Mouse (Mus musculus) embryonic fibroblast, embryonic 13.5 days (primary cell): ENCODE data around the gene Fstl3. TPM values are rescaled to one million over a fixed set of nuclear protein-coding genes. Genes with fewer than 3 reads are reported as not detected.

Experiments
- H3K27ac ChIP-seq: 2 replicates; pipeline ENCODE4 v1.5.1; 2012; ENCODE audit warnings: low read length, control low read depth, inconsistent platforms; ENCODE audit not compliant: insufficient read depth
- H3K4me1 ChIP-seq: 2 replicates; pipeline ENCODE4 v1.6.1; 2011; ENCODE audit warnings: low read length; ENCODE audit not compliant: control insufficient read depth, insufficient read depth
- H3K4me3 ChIP-seq: 2 replicates; pipeline ENCODE4 v1.5.1; 2011; ENCODE audit warnings: mild to moderate bottlenecking, control low read depth, low read length; ENCODE audit not compliant: insufficient read depth
- CTCF ChIP-seq: IDR thresholded peaks from 2 replicates; pipeline ENCODE4 v1.5.1; 2011; ENCODE audit warnings: mild to moderate bottlenecking, control low read depth, low read length, moderate library complexity, borderline replicate concordance; ENCODE audit not compliant: insufficient read depth
- POLR2A ChIP-seq: IDR thresholded peaks from 2 replicates; pipeline ENCODE4 v1.6.1; 2011; ENCODE audit warnings: low read depth, mild to moderate bottlenecking, control low read depth, low read length, moderate library complexity
- polyA plus RNA-seq: library from polyadenylated mRNA; stranded (reverse); fragments of >200 nt; gene quantifications from 2 replicates; pipeline ENCODE4 v1.2.4, GENCODE M21; 2011; ENCODE audit warnings: low read depth; ENCODE audit not compliant: missing spikeins, insufficient read length

Gene Fstl3
- polyA plus RNA-seq, 1 experiment: 21.9 TPM

DNA sequence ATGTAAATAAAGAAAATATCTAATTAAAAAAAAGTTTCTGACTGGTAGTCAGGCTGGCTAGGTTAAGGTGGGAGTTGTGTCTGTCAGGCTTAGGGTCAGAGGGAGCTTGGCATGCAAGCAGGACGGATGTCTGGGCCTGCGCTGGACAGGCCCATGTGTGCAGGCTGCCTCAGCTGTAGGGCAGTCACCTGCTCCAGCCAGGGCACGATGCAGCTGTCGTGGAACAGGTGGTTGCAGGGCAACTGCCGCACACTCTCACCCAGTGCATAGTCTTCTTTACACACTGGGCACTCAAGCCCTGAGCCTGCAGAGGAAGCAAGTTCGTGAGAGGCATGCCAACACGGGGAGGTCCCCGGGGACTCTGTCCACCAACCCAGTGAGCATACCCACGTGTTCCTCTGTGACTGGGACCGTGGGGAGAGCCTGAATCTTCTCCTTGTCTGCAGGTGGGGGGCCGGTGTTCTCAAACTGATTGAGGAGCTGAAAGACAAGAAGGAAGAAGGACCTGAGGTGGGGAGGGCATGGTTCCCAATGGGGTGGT is 16.4 kb upstream of the Fstl3 start:
- no peak overlapping the region for H3K27ac ChIP-seq
- no peak for TF ChIP-seq POLR2A
- no peak for TF ChIP-seq CTCF
- H3K4me3 ChIP-seq: no peak overlapping the region
- H3K4me1 ChIP-seq: 0 out of 2 replicates have a peak, but pooled peaks cover 7% of the 10 kb centered on the region

DNA sequence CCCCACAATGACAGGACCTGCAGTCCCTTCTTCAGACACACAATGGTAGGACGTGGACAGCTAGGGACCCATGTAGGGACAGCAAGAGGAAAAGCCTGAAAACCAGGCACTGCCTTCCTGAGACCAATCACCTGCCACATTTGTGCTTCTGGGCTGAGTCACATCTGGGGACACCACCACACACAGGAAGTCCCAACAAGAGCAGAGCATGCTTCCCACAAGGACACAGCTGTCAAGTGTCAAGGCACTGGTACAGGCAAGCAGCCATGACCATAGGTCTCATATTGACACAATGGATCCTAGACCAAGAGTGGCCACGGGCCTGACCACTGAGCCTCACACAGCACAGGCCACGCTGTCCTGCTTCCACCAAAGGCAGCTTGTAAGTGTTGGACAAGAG is 14.2 kb upstream of the Fstl3 start:
- H3K27ac ChIP-seq: no peak overlapping the region
- peaks cover 9% of the 10 kb centered on the region; the same call in 1 of the 2 replicates for H3K4me1 ChIP-seq
- H3K4me3 ChIP-seq: no peak overlapping the region
- no peak for TF ChIP-seq POLR2A
- TF ChIP-seq CTCF: no peak

- H3K4me3 ChIP-seq: no peak overlapping the region
- TF ChIP-seq CTCF (no peak), POLR2A (no peak)
- H3K4me1 ChIP-seq: peaks cover 11% of the 10 kb centered on the region; the same call in 1 of the 2 replicates
- no peak overlapping the region for H3K27ac ChIP-seq
Observed at GRCm38 (mm10) chr10:79764234-79764633, 12.8 kb upstream of the Fstl3 start.

DNA sequence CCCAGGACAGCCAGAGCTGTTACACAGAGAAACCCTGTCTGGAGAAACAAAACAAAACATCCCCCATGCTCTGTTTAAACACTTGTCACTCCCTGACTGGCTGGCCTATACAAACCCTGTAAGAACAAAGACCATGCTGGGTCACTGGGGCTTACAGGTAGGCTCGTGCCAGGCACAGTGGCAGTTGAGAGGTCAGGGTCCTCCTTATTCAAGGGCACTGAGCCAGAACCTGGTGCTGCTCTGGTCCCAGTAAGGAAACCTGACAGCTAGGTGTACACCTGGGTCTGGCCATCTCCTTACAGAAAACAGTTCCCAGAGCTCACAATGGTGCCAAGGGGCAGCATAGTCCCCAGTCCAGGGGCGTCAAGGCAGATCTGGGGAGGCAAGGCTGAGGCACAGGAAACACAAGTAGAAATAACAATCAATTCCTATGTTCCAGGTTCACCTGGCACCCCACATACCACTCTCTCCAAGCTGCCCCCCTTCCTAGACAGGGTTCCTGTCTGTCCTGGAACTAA is 11.8 kb upstream of the Fstl3 start:
- Histone ChIP-seq H3K27ac (no peak overlapping the region), H3K4me3 (peak overlapping the region; percentile 79), H3K4me1 (peaks cover 11% of the 10 kb centered on the region; the same call in 1 of the 2 replicates)
- no peak for TF ChIP-seq POLR2A
- no peak for TF ChIP-seq CTCF

GRCm38 (mm10) chr10:79766001-79766507 is 11.0 kb upstream of the Fstl3 start:
- Histone ChIP-seq H3K27ac (peak overlapping the region; percentile 74; the same call in 1 of the 2 replicates), H3K4me1 (peaks cover 11% of the 10 kb centered on the region; the same call in 1 of the 2 replicates), H3K4me3 (peak overlapping the region; percentile 79)
- TF ChIP-seq CTCF: no peak
- TF ChIP-seq POLR2A: no peak; the same call in 1 of the 2 replicates

DNA sequence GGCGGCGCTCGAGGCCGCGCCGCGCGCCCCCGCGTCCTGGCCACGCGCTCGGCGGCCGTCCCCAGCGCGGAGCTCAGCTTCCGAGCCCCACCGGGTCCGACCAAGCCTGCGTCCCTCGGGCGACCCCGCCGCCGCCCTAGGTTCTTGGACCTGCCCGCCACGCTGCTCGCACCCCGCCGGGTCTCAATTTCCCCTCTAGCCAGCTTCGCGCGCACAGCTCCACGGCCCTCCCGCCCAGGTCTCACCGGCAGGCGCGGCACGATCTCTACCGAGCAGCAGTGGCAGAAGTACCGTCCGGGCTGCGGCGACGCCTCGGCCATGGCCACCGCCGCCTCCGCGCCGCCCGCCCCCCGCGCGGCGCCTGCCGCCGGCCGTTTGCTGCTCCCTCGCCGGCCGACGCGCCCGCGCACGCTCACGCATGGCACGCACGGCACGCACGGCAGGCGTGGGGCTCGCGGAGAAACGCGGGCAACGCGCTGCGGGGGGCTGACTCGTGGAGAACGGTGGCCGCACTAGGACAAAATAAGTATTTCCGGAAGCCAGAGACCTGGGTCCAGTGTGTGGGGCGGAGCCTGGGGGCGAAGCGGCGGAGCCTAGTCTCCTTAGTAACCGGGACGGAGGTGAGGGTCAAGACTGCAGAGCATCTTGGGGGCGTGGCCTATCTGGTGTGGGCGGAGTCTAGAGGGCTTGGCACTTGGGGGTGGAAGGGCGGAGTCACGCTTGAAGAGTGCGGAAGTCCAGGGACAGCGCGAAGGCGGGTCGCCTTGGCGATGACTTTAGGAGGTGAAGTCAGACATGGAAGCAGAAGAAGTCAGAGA is 10.4 kb upstream of the Fstl3 start, which contains the start of gene Rnf126:
Rnf126 (minus strand) TSS at position 445 of the 818 bp plus-strand sequence.
- Histone ChIP-seq H3K27ac (peak within 1 kb of the TSS; percentile 89), H3K4me3 (peak within 1 kb of the TSS; percentile 79), H3K4me1 (peaks cover 11% of the 10 kb centered on the region; the same call in 1 of the 2 replicates)
- TF ChIP-seq POLR2A (peak; percentile 68), CTCF (no peak)

GRCm38 (mm10) chr10:79767372-79768244 is 9.5 kb upstream of the Fstl3 start:
- Histone ChIP-seq H3K4me3 (peak overlapping the region; percentile 61), H3K4me1 (peaks cover 11% of the 10 kb centered on the region; the same call in 1 of the 2 replicates), H3K27ac (peak overlapping the region; percentile 89)
- TF ChIP-seq CTCF (no peak), POLR2A (peak; percentile 13)

- Histone ChIP-seq H3K4me1 (peaks cover 9% of the 10 kb centered on the region; the same call in 1 of the 2 replicates), H3K4me3 (no peak overlapping the region), H3K27ac (no peak overlapping the region)
- TF ChIP-seq CTCF (peak; percentile 82; the same call in 1 of the 2 replicates), POLR2A (no peak)
Observed at GRCm38 (mm10) chr10:79768400-79768799, 8.7 kb upstream of the Fstl3 start.

- peaks cover 9% of the 10 kb centered on the region; the same call in 1 of the 2 replicates for H3K4me1 ChIP-seq
- H3K4me3 ChIP-seq: no peak overlapping the region
- H3K27ac ChIP-seq: no peak overlapping the region
- no peak for TF ChIP-seq CTCF
Observed at GRCm38 (mm10) chr10:79769329-79769728, 7.7 kb upstream of the Fstl3 start.
